Mouse (Mus musculus) heart, postnatal 4 days (tissue): ENCODE data around the gene Letmd1. TPM values are rescaled to one million over a fixed set of nuclear protein-coding genes. Genes with fewer than 3 reads are reported as not detected.
"Not testable (repeated sequence)": the region's sequence is repeated elsewhere in the genome, so short reads cannot be mapped to it uniquely, and the experiment has no call there.

Experiments
- DNase-seq: peaks from one replicate; pipeline ENCODE4 v3.0.0; 2021
- total RNA-seq, 2 experiments: library from RNA; stranded (reverse); gene quantifications; 2 replicates each; pipeline ENCODE4 v1.2.3; 2021

Gene Letmd1
- 10 to 100 TPM; 15.3 to 15.8 TPM for total RNA-seq

DNA sequence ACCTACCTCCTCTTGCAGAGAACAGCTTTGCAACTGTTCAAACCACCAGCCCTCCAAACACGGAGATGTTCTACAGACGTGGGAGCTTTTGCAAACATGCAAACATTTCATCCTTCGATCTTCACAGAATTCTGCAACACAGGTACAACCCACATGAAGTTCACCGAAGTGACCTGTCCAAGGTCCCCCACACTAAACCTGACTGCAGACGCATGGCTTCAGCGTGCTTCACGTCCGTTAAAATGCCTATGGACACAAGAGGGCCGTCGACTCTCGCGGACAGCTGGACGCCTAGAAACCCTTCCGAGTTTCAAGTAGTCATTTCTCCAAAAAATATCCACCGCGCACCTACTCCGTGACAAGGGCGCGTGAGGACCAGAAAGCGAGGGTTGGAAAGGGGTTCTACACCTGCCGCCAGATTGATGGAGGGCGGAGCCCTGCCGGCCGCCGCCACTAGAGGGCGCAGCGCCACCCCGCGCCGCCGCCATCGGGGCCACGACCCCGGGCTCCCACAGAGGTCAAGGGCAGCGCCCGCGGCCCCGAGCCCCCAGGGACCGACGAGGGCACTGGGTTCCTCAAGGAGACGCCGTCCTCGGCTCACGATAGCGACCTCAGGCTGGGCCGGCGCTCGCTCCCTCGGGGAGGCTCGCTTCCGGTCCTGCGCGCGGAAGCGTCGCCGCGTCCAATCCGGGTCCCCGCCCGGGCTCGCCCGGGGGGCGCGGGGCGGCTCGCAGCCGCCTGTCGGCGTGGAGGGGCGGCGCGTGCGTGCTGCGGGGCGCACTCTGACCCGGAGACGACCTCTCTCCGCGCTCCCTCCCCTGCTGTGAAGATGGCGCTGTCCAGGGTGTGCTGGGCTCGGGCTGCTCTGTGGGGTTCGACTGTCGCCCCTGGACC, at the start of gene Letmd1:
Letmd1 (plus strand) TSS at position 729 of the 894 bp plus-strand sequence.
- DNase-seq: peak; percentile 90

DNA sequence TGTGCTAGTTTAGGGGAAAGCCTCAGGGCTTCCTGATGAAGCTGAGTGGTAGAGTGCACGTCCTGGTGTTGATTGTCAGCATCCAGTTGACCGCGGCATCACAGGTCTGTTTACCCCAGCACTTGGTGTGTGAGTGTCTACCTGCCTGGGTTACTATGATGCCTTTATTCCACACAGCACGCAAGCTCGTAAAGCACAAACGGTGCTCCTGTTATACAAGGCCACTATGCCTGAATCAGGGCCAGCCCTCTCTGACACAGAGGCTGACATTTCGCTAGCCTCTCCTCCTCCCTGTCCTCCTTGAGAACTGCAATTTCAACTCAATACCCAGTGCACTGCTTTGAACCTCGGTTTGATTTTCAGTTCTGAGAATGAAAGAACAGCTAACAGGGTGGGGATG, 49.5 kb upstream of the Letmd1 start:
- no peak for DNase-seq

DNA sequence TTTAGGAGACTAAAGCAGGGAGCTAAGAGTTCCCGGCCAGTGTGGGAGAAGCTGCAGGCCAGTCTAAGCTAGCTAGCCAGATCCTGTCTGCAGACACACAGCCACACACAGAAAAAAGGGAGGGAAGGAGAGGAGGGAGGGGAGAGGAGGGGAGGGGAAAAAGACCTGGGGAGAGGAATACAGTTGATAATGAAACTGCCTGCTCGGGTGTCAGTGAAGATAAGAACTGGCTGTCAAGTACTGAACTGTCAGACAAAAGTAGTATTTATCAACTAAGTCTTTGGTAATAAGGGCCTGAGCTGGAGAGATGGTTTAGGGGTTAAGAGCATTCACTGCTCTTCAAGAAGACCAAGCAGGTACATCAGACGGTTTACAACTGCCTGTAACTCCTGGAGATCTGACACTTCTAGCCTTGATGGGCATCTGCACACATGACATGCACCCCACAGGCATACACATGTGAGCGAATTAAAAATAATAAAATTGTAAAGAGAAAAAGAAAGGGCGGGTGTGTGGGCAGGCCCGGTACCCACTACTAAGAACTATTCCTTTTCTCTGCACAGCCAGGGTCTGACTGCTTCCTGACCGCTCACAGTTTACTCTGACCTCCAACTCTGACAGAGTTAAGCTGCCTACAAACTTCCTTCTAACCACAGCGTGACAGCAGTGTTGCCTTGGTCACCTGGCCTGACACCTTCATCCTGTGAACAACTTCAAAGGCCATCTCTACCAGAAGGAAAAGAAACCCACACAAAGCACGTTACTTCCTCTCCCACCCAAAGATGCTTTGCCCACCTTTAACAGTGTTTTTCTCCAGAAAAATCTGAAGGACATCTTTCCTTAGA, 48.7 kb upstream of the Letmd1 start:
- DNase-seq: no peak

DNA sequence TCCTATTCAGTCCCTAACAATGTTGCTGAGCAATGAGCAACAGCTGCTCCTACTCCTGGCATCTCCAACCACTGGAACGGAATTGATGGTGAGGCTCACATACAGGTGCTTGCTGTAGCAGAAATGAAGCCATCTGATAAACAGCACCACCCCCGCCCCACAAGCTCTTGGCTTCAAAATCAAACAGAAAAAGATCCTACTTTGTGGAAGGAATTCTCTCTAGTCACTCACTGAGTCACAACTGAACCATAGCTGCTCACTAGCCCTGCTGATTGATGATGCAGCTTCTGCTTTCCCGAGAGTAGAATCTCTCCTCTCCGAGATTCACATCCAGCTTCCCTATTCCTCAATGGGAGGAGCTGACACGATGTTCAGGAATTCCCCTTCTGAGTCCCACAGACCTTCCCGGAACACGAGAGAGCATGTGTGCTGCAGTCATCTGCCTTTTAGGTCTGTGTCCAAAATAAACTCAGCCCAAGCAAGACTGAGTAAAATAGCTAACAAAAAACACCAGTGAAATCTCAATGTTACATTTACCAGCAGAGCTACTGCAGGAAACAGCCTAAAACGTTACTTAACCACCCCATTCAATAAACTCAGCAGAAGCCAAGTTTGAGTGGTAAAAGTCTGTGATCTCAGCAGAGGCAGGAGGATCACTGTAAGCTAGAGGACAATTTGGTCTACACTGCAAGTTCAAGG, 47.6 kb upstream of the Letmd1 start:
- DNase-seq: no peak

DNA sequence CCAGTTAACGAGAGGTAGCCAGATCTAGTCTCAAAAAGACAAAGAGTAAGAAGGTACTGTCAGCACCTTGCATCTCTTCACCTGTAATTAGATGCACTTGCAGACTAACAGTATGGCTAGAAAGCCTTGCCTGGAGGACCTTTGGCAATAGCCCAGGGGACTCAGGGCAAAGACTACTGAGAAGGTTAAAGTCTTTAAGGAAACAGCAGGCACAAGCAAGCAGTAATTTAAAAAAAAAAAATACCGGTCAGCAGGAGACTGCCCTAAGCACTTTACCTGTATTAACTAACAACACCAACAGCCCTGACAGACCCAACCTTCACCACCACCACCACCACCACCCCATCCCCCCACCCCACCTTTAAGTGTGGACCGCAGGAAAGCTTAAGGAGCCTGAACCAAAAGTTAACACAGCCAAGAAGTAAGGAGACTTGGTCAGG, 47.0 kb upstream of the Letmd1 start, which contains the start of gene Gm5475:
Gm5475 (plus strand) TSS at position 390 of the 440 bp plus-strand sequence.
- not testable (repeated sequence) for DNase-seq

DNA sequence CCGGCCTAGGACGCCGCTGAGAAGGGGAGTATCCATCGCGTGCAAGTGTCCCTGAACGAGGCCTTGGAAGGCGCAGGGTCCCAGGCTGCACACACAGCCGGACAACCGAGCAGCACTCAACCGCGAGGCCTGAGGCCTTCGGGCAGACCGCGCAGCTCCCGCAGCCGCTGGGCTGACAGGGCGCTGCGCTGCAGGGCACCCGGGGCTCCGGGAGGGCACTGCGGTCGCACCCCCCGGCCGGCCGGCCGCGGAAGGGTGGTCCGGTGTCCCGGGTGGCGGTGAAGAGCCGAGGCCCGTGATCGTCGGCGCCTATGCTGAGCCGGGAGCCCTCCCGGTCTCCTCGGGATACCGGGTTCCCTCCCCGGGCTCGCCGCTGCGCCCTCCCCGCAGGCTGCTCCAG, 46.3 kb upstream of the Letmd1 start:
- no peak for DNase-seq

DNA sequence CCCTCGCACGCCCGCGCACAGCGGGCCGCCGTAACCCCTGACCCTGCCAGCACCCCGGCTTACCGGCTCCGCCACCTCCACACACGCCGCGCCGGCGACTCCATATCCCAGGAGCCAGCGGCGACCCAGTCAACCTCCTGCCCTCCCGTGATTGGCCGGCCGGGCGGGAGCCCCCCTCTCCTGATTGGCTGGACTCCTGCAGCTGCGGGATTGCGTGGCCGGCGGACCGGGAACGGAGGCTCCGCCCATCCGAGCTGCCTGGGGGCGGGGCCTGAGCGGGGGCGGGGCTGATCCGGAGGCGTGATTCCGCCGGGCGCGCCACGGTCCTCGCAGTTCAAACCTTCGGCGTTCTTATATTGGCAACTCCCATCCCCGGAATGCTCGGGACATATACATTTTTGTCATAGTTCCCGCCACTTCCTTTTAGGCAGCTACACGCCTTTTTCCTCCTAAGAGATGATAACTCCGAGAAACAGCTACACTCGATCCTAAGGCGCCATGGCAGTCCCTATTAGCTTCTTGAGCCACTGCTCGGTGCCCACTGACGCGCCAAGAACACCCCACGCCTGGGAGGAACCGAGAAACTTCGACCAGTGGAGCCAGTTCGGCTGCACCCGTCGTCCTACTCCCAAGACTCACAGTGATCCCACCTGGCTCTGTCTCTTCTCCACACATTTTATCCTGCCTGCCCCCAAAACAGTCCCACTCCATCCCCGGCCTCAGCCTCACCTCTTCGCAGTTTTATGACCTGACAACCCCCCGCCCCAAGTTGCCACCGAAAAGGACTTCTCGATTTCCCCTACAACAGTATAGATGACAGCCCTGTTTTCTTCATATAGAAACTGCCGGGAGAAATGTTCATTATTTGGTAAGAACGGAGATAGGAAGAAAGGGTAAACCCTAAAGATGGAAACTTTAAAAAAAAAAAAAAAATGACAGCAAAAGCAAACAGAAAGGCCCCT, 45.6 kb upstream of the Letmd1 start:
- DNase-seq: peak; percentile 97

DNA sequence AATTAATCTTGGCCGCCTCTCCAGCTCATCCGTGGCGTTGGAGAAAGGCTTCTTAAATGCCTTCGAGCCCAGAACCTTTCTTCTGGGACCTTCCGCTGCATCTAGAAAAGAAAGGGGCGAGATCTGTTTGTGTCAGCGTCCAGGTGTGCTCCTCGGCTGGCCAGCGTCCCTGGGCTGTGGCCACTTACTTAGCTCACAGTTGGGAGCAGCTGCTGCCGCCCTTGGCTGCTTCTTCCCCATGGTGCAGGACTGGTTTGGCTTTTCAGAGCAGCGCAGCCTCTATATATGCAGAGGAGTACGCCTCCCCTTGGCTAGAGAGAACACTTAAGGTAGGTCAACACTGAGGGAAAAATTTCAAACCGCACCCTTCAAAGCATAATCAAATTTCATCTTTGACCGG, 44.9 kb upstream of the Letmd1 start:
- DNase-seq: no peak

DNA sequence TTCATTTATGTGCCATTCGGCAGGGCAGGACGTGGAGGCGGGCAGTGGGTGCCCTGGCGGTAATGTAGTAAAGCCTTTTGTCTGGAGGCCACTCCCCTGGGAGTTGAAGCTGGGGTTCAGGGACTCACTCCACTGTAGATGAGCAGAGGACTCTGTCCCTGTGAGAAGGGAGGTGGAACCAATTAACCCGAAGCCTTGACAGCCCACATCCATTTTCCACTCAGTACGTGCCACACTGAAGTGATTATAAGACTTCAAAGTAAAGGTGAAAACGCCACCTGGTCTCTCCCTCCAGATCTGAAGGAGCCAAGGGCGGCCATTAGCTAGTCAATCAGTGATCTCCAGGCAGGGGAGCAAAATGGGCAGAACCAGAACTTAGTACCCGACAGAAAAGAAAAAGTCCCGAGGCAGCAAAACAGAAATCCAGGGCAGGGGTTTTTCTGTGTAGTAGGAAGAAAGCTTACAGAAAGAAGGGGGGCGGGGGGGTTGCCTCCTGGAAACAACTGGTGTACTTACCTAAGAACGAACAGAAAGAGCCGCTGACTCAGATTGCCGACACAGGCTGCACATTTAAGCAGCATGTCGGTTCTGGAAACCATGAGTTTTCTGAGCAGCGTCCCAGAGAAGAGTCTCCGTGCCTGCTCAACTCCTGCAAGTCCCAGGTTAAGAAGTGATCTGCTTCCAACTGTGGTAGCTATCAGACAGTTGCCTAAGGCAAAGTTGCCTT, 44.3 kb upstream of the Letmd1 start, which contains the start of gene Slc11a2:
Slc11a2 (minus strand) TSS at position 677 of the 727 bp plus-strand sequence.
- no peak for DNase-seq

DNA sequence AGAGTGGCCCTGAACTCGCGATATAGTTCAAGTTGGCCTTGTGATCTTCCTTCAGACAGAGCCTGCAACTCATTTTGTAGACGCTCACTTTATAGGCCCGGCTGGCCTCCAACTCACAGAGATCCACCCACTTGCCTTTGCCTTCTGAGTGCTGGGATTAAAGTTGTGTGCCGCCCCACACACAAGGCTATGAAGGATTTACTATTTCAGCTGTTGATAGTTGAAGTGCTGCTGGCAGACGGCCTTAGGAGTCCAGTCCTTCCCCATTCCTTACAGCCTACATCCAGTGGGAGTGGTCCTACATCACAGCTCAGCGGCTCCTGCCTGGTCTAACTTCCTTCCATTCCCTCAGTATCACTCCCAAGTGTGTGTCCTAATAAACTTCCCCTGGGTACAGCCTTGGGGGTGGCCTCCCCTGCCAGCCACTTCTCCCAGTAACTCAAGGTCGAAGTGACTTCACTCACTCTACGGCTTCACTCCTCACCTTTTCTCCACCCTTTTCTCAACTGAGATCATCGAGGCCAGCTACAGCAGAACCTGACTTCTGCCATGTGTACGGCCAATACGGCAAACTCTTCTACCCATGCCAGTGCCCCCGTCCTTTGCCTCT, 40.4 kb upstream of the Letmd1 start:
- peak; percentile 46 for DNase-seq

DNA sequence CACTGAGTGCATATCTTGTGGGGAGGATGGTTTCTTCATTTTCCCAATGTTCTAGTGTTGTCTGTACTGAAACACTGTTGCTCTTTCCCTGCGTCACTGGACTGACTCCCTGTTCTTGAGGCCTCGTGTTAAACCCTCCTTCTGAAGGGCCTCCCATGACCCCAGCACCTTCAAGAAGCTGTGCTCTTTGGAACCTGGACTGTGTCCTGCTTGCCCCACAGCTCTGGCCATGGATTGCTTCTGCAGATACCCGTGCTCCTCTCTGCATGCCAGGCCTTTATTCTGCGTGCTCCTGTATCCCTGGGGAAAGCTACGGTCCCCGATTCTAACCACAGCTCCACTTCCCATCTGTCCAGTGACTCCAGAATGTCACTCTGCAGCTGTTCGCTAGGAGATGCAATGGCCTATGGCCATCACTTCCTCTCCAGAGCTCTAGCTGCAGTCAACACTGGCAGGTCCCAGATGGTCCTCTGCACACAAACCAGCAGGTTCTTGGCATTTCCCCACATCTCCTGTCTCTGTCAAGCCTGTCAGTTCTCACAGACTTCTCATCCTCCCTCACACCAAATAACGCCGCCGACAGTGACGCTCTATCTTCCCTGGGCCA, 38.8 kb upstream of the Letmd1 start:
- DNase-seq: no peak

DNA sequence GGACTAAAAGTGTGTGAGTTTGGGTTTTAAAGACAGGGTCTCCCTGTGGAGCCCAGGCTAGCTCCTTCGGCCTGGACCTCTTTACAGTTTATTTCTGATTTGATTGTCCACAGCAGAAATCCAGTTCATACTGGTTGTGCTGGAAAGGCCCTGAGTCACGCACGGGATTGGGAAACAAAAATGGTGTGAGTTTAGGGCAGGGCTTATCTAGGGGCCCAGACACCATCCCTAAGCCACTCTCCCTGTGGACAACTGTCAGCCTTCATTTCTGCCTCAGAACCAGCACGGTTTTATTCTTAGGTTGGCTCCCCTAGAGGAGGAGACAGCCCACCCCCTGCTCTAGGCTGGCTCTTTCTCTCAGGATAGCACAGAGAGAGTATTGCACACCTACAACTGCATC, 35.6 kb upstream of the Letmd1 start:
- no peak for DNase-seq

DNA sequence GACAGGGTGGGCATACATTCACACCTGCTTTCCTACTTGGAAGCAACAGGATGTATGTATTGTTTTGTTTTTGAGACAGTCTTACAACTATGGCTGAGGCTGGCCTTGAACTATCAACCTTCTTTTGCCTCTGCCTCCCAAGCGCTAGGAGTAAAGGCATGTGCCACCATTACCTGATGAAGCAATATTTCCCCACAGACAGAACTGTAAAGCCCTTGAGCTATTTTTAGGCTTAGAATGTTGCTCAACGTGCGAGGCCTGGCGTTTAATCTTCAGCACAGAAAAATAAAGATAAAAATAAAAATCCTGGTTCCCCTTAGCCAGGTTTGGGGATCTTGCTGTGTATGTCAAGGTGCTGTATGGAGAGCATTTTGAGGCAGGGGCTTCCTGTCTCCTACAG, 32.7 kb upstream of the Letmd1 start:
- DNase-seq: no peak

DNA sequence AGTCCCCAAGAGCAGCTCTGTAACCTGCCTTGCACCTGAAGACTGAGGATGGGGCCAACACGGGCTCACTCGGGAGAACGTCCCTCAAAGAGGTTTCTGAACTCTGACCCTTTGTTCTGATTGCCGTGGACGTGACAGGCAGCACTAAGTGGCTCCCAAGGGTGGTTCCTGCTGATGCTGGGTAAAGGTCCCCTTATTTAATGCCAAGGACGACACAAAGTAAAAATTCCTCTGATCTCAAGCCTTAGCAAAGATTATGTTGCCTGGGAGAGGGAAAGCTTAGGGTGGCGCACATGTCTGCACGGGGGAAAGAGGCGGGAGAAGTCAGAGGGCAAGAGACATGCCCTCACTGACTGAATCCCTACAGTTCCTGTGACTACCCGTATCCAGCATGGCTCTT, 32.3 kb upstream of the Letmd1 start:
- DNase-seq: no peak

DNA sequence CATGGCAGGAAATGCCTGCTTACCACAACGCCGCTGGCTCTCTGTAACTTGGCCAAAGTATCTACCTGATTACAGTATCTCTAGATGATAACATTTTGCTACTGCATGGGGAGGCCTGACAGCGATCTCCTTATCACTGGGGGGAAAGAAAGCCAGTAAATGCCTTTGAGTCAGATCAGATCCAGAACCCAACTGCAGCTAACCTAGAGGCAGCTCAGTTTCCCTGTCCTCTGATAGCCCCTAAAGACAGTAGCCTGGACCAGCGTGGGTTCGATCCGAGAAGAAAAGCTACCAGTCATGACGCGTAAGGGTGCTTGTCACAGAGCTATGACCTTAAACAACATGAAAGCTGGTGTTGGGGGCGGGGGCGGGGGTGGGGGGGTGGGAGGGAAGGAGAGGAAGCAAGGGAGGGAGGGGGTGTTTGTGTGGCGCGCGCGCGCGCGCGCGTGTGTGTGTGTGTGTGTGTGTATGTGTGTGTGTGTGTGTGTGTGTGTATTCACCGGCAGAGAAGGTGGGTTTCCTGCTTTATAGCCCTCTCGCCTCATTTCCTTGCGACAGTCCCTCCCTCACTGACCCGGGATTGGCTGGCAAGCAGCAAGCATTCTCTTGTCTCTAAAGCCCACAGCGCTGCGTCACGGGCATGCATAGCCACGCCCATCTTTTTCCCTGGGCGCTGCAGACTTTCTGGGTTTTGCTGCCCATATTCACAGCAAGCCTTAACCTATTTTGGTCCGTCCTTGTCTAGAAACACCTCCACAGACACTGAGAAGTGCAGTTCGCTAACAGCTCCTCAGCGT, 25.5 kb upstream of the Letmd1 start:
- DNase-seq: peak; percentile 87

DNA sequence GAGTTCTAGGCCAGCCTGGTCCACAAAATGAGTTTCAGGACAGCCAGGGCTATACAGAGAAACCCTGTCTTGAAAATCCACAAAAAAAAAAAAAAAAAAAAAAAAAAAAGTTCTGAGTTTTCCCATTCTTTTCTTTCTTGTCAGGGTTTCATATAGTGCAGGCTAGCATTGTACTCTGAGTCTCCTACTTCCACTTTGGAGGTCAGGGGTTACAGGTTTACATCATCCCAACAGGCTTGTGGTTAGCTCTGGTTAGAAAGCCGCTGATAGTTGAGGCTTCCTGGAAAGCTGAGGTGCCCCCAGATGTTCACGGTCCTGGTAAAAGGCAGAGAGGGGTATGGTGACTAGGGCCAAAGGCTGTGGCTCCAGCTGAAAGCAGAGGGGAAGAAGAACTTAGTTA, 21.9 kb upstream of the Letmd1 start:
- no peak for DNase-seq

DNA sequence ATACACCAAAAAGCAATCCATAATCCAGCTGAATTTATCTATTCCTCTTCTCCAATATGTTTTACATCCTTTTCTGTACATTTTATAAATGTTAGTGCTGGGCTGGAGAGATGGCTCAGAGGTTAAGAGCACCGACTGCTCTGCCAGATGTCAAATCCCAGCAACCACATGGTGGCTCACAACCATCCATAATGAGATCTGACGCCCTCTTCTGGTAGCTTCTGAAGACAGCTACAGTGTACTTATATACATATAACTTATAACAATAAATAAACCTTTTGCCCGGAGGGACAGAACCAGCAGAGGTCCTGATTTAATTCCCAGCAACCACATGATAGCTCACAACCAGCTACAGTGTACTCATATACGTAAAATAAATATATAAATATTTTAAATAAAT, 20.3 kb upstream of the Letmd1 start:
- no peak for DNase-seq

DNA sequence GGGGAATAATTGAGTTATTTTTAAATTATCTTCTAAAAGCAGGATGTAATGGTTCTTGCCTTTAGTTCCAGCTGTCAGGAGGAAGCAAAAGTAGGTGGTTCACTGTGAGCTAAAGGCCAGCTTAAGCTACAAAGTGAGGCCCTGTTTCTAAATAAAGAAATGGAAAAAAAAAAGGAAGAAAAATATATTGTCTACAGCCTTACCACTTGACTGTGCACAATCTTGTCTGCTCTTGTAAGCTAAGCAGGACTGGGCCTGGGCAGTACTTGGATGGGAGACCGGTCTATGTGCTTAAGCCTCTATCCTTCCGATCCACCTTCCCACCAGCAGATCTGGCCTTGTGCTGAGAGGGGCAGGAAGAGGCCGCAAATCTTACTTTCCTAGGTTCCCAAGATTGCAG, 19.3 kb upstream of the Letmd1 start:
- no peak for DNase-seq

DNA sequence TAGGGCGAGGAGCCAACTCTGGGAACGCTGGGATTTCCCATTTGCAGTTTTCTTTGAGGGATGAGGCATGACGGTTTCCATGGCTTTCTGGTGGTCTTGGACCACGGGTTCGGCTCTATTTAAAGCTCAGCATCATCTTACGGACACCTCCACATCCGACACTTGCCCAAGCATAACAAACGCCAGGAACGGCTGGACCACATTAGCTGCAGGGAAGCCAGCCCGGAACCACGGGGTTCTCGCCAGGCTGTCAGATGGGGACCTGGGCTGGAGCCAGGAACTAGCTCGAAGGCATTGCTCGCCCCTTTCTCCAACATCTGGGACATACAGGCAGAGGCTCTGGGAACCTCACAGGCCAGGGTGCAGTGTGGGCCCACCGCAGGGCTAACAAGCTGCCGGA, 17.6 kb upstream of the Letmd1 start:
- DNase-seq: peak; percentile 66
